Mouse (Mus musculus): Measurements from ENCODE around the gene Prdx6b. TPM values are rescaled to one million over a fixed set of nuclear protein-coding genes. Genes with fewer than 3 reads are reported as not detected.

Prdx6b gene
- polyA plus RNA-seq, 1 experiment from 2014 or later: not detected

Other genes with a start within 250 kb of the Prdx6b start
- gene Pde1a, start 163.0 kb upstream of the Prdx6b start, polyA plus RNA-seq (2015; fragmentation: Nextera tagmentation; extraction: Ambion mirVana): 12.9 and 14.1 TPM in 2 replicates
- gene Dnajc10, start 23.0 kb downstream of the Prdx6b start, polyA plus RNA-seq (2015; fragmentation: Nextera tagmentation; extraction: Ambion mirVana): 87.4 and 90.8 TPM in 2 replicates
- 1.5 and 2.6 TPM in 2 replicates for gene Frzb, start 155.2 kb downstream of the Prdx6b start, polyA plus RNA-seq (2015; fragmentation: Nextera tagmentation; extraction: Ambion mirVana)

Measured in lung, embryonic 16.5 days (tissue).